Mouse (Mus musculus) lung, postnatal 36 days (tissue): ENCODE measurements at regions not wholly inside any gene's neighbourhood (a gene's known extent, or its start where the extent isn't known, plus 50 kb on each side); places are given as distances from the start of the nearest gene placed in this dataset.

Experiments
- DNase-seq: peaks from one replicate; pipeline ENCODE4 v3.0.0; 2022; ENCODE audit warnings: mixed read lengths

DNA sequence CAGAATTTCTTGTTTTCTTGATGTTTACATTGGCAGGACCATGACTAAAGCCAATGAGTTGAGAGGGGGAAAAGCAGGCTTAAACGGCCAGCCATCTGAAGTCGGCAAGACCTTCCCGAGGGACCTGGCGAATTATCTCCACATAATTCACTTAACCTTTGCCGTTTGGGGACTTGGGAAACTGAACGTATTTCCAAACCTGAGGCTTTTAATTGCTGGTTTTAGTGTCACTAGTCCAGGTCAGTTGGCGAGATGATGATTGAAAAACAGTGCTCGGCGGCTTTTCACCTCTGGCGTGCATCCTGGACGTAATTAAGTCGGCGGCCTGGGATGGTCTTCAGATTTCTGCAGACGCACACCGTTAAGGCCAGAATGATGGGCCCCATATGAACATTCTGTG is 66.9 kb upstream of the Atp5g3 start:
- DNase-seq = no peak

DNA sequence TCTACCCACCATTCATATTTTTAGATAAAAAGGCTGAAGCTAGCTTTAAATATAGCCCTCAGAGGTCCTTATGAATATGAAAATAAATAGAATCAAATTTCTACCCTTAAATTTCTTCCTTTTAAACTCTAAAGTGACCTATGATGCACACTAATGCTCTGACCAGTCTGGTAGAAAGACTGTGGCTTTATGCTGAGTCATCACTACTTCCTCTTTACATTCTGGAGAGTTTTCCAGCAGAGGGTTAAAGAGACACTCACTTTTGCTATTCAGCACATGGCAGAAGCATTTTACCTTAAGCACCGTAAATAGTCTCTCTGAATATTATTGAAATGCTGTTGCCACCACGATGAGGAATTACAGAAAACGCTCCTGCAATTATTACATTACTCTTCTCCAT is 62.6 kb upstream of the Atp5g3 start:
- no peak for DNase-seq

DNA sequence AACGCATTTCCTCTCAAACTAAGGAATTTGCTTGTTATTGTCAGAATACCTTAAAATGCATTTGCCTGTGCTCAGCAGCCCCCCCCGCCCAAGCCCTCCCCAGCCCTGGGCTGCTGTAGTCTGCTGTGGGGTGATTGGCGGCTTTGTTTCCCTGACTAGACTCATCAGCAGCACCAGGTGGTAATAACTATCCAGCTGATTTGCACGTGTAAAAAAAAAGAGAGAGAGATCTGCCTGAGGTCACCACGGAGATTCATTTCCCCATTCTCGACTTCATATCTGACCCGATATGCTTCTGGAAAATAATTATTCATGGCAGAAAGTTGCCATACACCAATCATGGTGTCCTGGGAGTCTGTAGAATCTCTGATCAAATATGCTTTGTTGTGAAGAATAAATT is 56.5 kb upstream of the Atp5g3 start:
- no peak for DNase-seq

DNA sequence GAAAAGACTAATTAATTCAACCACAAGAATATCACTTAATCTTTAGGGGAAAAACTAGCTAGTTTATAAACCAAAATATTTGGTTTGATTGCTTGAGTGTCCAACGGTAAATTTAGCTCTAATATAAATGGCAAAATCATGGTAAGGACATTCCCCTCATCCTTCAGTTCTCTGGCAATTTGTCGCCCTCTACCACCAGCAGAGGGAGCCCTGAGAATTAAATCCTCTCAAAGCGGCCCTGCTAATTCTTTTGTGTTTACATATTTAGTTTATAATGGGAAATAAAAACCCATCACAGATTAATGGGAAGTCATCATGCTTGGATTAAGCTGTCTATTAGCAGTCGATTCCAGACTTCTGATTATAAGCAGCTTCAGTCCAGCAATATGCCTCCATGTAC is 54.5 kb upstream of the Atp5g3 start:
- peak; percentile 60 for DNase-seq
